Mouse (Mus musculus): ENCODE results near the gene Kcnj9. TPM values are rescaled to one million over a fixed set of nuclear protein-coding genes. Genes with fewer than 3 reads are reported as not detected.
A peak's percentile ranks its signal among the peaks of the same experiment; 100 is the strongest.

The Kcnj9 gene
- polyA plus RNA-seq, 1 experiment from 2014 or later: 4.2 TPM

- Histone ChIP-seq H3K4me3 (replicated peaks; ENCODE audit: low read length) (no peak overlapping the region), H3K27me3 (replicated peaks; ENCODE audit: control insufficient read depth, insufficient read depth, low read length) (no peaks in the 10 kb centered on the region), H3K27ac (ENCODE audit: low read length) (no peak overlapping the region), H3K36me3 (ENCODE audit: control insufficient read depth, insufficient read depth) (no peaks in the 10 kb centered on the region), H3K9me3 (ENCODE audit: control insufficient read depth, low read length) (no peaks in the 10 kb centered on the region), H3K9ac (replicated peaks; ENCODE audit: low read depth, low read length) (no peak overlapping the region), H3K4me2 (ENCODE audit: low read length) (no peak overlapping the region), H3K4me1 (replicated peaks; ENCODE audit: control insufficient read depth, insufficient read depth, low read length) (peaks cover 9% of the 10 kb centered on the region)
- 49% methylated on average over 12 of the region's 12 CpGs for WGBS
- no peak for ATAC-seq
Measured at GRCm38 (mm10) chr1:172301180-172301579, 27.9 kb downstream of the Kcnj9 start.

- Histone ChIP-seq H3K27me3 (replicated peaks; ENCODE audit: control insufficient read depth, insufficient read depth, low read length) (no peaks in the 10 kb centered on the region), H3K9me3 (ENCODE audit: control insufficient read depth, low read length) (no peaks in the 10 kb centered on the region), H3K36me3 (ENCODE audit: control insufficient read depth, insufficient read depth) (no peaks in the 10 kb centered on the region), H3K4me1 (replicated peaks; ENCODE audit: control insufficient read depth, insufficient read depth, low read length) (peaks cover 13% of the 10 kb centered on the region), H3K4me2 (ENCODE audit: low read length) (no peak overlapping the region), H3K4me3 (replicated peaks; ENCODE audit: low read length) (no peak overlapping the region), H3K9ac (replicated peaks; ENCODE audit: low read depth, low read length) (no peak overlapping the region), H3K27ac (ENCODE audit: low read length) (no peak overlapping the region)
- ATAC-seq: no peak
- 62% methylated on average over 5 of the region's 5 CpGs for WGBS
Measured at GRCm38 (mm10) chr1:172300247-172300646, 28.9 kb downstream of the Kcnj9 start.

- H3K4me2 ChIP-seq (ENCODE audit: low read length): no peak overlapping the region
- H3K9me3 ChIP-seq (ENCODE audit: control insufficient read depth, low read length): no peaks in the 10 kb centered on the region
- H3K4me1 ChIP-seq (replicated peaks; ENCODE audit: control insufficient read depth, insufficient read depth, low read length): peaks cover 13% of the 10 kb centered on the region
- H3K27me3 ChIP-seq (replicated peaks; ENCODE audit: control insufficient read depth, insufficient read depth, low read length): no peaks in the 10 kb centered on the region
- H3K27ac ChIP-seq (ENCODE audit: low read length): no peak overlapping the region
- 60% methylated on average over 7 of the region's 7 CpGs for WGBS
- H3K9ac ChIP-seq (replicated peaks; ENCODE audit: low read depth, low read length): no peak overlapping the region
- no peak overlapping the region for H3K4me3 ChIP-seq (replicated peaks; ENCODE audit: low read length)
- no peaks in the 10 kb centered on the region for H3K36me3 ChIP-seq (ENCODE audit: control insufficient read depth, insufficient read depth)
- ATAC-seq: no peak
Measured at GRCm38 (mm10) chr1:172299528-172299927, 29.6 kb downstream of the Kcnj9 start.

- Histone ChIP-seq H3K27ac (ENCODE audit: low read length) (peak within 1 kb of the TSS; percentile 81), H3K4me1 (replicated peaks; ENCODE audit: control insufficient read depth, insufficient read depth, low read length) (peaks cover 13% of the 10 kb centered on the region), H3K9ac (replicated peaks; ENCODE audit: low read depth, low read length) (peak within 1 kb of the TSS; percentile 35), H3K4me2 (ENCODE audit: low read length) (peak within 1 kb of the TSS; percentile 36), H3K4me3 (replicated peaks; ENCODE audit: low read length) (peak within 1 kb of the TSS; percentile 9), H3K36me3 (ENCODE audit: control insufficient read depth, insufficient read depth) (no peaks in the 10 kb centered on the region), H3K9me3 (ENCODE audit: control insufficient read depth, low read length) (no peaks in the 10 kb centered on the region), H3K27me3 (replicated peaks; ENCODE audit: control insufficient read depth, insufficient read depth, low read length) (no peaks in the 10 kb centered on the region)
- ATAC-seq: peak; percentile 45
- WGBS: 13% methylated on average over 16 of the region's 16 CpGs
Measured at GRCm38 (mm10) chr1:172297611-172298537, 31.2 kb downstream of the Kcnj9 start, which contains the start of gene Atp1a2. Gene Atp1a2, minus strand, starts transcription at chr1:172298064.

GRCm38 (mm10) chr1:172296816-172297510, 32.2 kb downstream of the Kcnj9 start:
- Histone ChIP-seq H3K4me2 (ENCODE audit: low read length) (peak overlapping the region; percentile 36), H3K4me1 (replicated peaks; ENCODE audit: control insufficient read depth, insufficient read depth, low read length) (peaks cover 13% of the 10 kb centered on the region), H3K27ac (ENCODE audit: low read length) (peak overlapping the region; percentile 81)

GRCm38 (mm10) chr1:172295751-172296197, 33.3 kb downstream of the Kcnj9 start:
- WGBS: 19% methylated on average over 4 of the region's 4 CpGs
- no peaks in the 10 kb centered on the region for H3K9me3 ChIP-seq (ENCODE audit: control insufficient read depth, low read length)
- peak overlapping the region; percentile 13 for H3K4me3 ChIP-seq (replicated peaks; ENCODE audit: low read length)
- H3K9ac ChIP-seq (replicated peaks; ENCODE audit: low read depth, low read length): peak overlapping the region; percentile 35; the same call in 1 of the 2 replicates
- H3K27me3 ChIP-seq (replicated peaks; ENCODE audit: control insufficient read depth, insufficient read depth, low read length): no peaks in the 10 kb centered on the region
- H3K4me2 ChIP-seq (ENCODE audit: low read length): peak overlapping the region; percentile 36
- H3K4me1 ChIP-seq (replicated peaks; ENCODE audit: control insufficient read depth, insufficient read depth, low read length): peaks cover 13% of the 10 kb centered on the region
- H3K27ac ChIP-seq (ENCODE audit: low read length): peak overlapping the region; percentile 81
- peak; percentile 83 for ATAC-seq
- H3K36me3 ChIP-seq (ENCODE audit: control insufficient read depth, insufficient read depth): no peaks in the 10 kb centered on the region

More at GRCm38 (mm10) chr1:172296816-172297510, 32.2 kb downstream of the Kcnj9 start:
- Histone ChIP-seq H3K36me3 (ENCODE audit: control insufficient read depth, insufficient read depth) (no peaks in the 10 kb centered on the region), H3K27me3 (replicated peaks; ENCODE audit: control insufficient read depth, insufficient read depth, low read length) (no peaks in the 10 kb centered on the region), H3K9me3 (ENCODE audit: control insufficient read depth, low read length) (no peaks in the 10 kb centered on the region), H3K4me3 (replicated peaks; ENCODE audit: low read length) (peak overlapping the region; percentile 9), H3K9ac (replicated peaks; ENCODE audit: low read depth, low read length) (peak overlapping the region; percentile 35)
- ATAC-seq: no peak
- 65% methylated on average over 6 of the region's 6 CpGs for WGBS

GRCm38 (mm10) chr1:172293449-172293848, 35.7 kb downstream of the Kcnj9 start:
- H3K4me1 ChIP-seq (replicated peaks; ENCODE audit: control insufficient read depth, insufficient read depth, low read length): peaks cover 13% of the 10 kb centered on the region
- H3K27ac ChIP-seq (ENCODE audit: low read length): no peak overlapping the region
- no peak overlapping the region for H3K4me3 ChIP-seq (replicated peaks; ENCODE audit: low read length)
- no peaks in the 10 kb centered on the region for H3K9me3 ChIP-seq (ENCODE audit: control insufficient read depth, low read length)
- H3K4me2 ChIP-seq (ENCODE audit: low read length): no peak overlapping the region
- H3K36me3 ChIP-seq (ENCODE audit: control insufficient read depth, insufficient read depth): no peaks in the 10 kb centered on the region
- ATAC-seq: no peak
- 91% methylated on average over 11 of the region's 11 CpGs for whole genome bisulfite sequencing
- no peaks in the 10 kb centered on the region for H3K27me3 ChIP-seq (replicated peaks; ENCODE audit: control insufficient read depth, insufficient read depth, low read length)
- no peak overlapping the region for H3K9ac ChIP-seq (replicated peaks; ENCODE audit: low read depth, low read length)

- no peak overlapping the region for H3K4me3 ChIP-seq (replicated peaks; ENCODE audit: low read length)
- H3K9ac ChIP-seq (replicated peaks; ENCODE audit: low read depth, low read length): no peak overlapping the region
- no peak overlapping the region for H3K4me2 ChIP-seq (ENCODE audit: low read length)
- no peaks in the 10 kb centered on the region for H3K36me3 ChIP-seq (ENCODE audit: control insufficient read depth, insufficient read depth)
- no peak for ATAC-seq
- H3K27ac ChIP-seq (ENCODE audit: low read length): no peak overlapping the region
- H3K27me3 ChIP-seq (replicated peaks; ENCODE audit: control insufficient read depth, insufficient read depth, low read length): no peaks in the 10 kb centered on the region
- 91% methylated on average over 2 of the region's 2 CpGs for WGBS
- no peaks in the 10 kb centered on the region for H3K9me3 ChIP-seq (ENCODE audit: control insufficient read depth, low read length)
- peaks cover 8% of the 10 kb centered on the region for H3K4me1 ChIP-seq (replicated peaks; ENCODE audit: control insufficient read depth, insufficient read depth, low read length)
Measured at GRCm38 (mm10) chr1:172292880-172293279, 36.2 kb downstream of the Kcnj9 start.

GRCm38 (mm10) chr1:172289617-172289946, 39.5 kb downstream of the Kcnj9 start:
- H3K4me1 ChIP-seq (replicated peaks; ENCODE audit: control insufficient read depth, insufficient read depth, low read length): no peaks in the 10 kb centered on the region
- WGBS: 91% methylated on average over 3 of the region's 3 CpGs
- H3K4me2 ChIP-seq (ENCODE audit: low read length): no peak overlapping the region
- no peaks in the 10 kb centered on the region for H3K27me3 ChIP-seq (replicated peaks; ENCODE audit: control insufficient read depth, insufficient read depth, low read length)
- H3K4me3 ChIP-seq (replicated peaks; ENCODE audit: low read length): no peak overlapping the region
- H3K27ac ChIP-seq (ENCODE audit: low read length): no peak overlapping the region
- no peaks in the 10 kb centered on the region for H3K9me3 ChIP-seq (ENCODE audit: control insufficient read depth, low read length)
- no peak overlapping the region for H3K9ac ChIP-seq (replicated peaks; ENCODE audit: low read depth, low read length)
- no peaks in the 10 kb centered on the region for H3K36me3 ChIP-seq (ENCODE audit: control insufficient read depth, insufficient read depth)
- no peak for ATAC-seq

Data from forebrain, embryonic 16.5 days (tissue).